Mouse (Mus musculus) layer of hippocampus, adult 11-12 months (tissue): ENCODE measurements around the gene Mapre1.
"Not testable (repeated sequence)": the region's sequence is repeated elsewhere in the genome, so short reads cannot be mapped to it uniquely, and the experiment has no call there.

ENCODE experiments used
- DNase-seq: peaks from one replicate; pipeline ENCODE4 v3.0.0; 2022; ENCODE audit warnings: low spot score

Gene Mapre1

DNA sequence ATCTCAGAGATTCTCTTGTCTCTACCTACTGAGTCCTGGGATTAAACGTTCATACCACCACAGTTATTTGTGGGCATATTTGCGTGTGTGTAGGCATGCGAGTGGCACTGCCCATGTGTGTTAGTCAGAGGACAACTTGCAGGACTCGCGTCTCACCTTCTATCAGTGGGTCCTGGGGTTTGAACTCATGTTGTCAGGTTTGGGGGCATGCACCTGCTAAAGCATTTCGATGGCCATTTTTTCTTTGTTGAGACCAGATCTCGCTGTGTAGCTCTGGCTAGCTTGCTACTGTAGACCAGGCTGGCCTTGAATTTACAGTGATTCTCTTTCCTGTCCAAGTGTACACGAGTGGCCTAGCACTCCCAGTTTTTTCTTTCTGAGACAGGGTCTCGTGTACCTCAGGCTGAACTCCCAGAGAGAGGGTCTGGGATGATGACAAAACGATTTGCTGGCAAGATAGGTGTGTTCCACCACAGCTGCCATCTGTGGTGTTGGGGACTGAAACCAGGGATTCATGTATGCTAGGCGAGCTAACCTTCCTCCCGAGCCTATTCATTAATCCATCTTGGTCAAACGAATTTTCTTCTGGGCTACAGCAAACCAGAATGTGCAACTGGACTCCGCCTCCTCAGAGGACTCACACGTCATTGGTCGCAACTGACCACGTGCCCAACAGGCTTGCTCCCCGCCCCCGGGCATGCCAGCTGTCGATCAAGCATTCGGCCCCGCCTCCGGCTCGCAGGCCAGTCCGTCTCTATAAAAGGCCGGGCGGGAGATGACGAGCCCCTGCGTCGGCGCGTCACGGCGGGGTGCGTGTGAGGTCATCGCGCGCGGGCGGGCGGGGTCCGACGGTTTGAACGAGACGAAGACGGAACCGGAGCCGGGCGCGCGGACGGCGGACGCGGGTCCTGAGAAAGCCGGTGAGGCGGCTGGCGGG is at the start of gene Mapre1:
Gene Mapre1 (plus strand): TSS at position 775 of the 937 bp plus-strand sequence.
- DNase-seq: peak; percentile 100

DNA sequence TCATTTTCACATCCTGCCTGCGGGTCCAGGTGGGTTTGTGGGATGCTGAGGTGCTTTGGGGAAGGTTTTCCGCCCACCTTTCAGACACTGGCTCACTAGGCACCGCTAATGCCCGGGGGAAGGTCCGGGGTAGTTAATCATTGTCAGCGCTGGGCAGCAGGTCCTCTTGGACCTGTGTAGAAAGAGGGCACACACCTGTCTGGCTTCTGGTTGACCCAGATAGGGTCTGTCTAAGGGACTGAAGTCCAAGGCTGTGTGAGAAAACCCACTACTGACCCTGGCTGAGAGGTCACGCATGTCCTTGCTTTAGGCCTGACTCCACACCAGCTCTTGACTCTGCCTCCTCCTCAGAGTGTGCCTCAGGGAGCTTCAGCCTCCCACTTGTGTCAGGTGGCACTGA is 47.7 kb upstream of the Mapre1 start:
- DNase-seq: not testable (repeated sequence)

DNA sequence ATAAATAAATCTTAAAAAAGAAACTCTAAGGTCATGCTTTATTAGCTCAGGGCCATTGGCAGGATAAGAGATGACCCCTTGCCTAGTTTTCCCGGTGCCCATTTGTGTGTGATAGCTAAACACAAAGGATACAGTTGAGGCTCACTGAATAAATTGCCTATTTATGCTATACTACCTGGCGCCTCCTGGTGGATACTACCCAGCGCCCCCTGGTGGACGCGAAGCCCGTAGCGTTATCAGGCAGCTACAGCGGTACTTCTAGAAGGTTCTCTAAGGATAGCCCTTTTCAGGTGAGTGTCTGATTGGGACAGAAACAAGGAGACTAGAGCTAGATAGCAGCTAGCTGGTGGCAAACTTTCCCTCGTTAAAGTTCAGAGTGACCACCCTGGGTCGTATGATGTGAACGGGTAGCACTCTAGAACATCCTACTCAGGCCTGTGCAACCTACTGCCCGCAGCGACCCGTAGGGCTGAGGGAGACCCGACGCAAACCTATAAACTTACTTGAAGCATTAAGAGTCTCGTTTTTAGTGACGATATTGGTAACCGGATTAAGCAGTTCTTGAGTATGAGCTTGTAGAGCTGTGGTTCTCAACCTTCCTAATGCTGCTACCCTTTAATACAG is 46.5 kb upstream of the Mapre1 start:
- DNase-seq: peak; percentile 37

DNA sequence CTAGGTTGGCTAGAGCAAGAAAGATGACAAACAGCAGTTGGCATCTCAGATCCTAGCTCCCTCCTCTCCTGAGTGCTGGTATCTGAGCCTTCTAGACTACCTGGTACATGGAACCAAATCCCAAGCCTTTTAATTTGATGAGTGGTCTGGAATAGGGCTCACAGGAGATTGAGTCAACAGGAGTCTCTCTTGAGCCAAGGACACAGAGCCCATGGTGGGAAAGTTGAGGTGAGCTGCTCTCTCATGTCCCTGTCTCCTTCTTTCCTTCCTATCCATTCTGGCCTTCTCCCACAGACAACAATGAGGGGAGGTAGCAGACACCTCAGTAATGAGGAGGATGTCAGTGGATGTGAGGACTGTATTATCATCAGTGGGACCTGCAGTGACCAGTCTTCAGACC is 44.7 kb upstream of the Mapre1 start, which contains the start of gene Dnmt3c:
Gene Dnmt3c (plus strand): TSS at position 301 of the 400 bp plus-strand sequence.
- no peak for DNase-seq

DNA sequence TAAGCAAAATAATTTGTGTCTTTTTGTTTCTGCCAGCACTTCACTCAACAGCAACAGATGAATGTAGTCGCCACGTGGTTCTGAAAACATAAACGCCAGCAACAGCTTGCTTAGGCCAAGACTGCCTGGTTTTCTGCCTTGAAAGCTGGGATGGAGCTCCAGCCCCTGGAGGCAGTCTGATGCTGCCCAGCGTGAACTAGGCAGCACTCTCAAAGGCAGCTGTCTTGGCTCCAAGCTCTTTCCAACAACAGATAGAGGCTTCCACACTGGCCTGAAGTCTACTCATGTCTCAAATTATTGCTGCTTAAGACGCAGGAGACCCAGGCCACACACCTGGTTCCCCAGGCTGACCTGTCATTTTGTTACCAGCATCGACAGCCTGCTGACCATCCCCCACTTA is 37.7 kb upstream of the Mapre1 start:
- DNase-seq: no peak

DNA sequence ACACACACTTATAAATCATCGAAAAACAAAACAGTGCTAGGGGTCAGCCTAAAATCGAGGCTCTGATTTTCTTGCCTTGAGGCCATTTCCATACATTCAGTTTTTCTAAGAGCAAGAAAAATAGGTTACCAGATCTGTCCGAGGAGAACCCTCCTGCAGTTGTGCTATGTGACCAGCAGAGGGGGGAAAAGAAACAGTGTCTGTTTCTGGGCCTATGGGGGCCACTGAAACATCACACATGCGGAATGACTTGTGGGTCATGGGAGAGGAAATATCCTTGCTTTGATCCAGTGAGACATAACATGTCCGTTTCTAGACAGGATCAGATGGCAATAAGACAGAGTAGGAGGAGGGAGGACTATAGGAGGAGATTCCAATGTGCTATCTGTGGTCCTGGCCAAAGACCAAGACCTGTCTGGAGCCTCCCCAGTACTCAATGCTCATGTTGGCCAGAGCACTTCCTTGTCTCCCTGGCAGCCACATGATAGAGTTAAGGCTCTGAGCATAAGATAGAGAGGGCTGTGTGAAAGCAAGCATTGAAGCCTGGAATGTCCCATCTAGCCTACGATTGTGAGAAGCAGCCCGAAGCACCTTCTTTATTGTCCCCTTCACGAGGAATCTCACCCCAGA is 30.3 kb upstream of the Mapre1 start:
- no peak for DNase-seq

DNA sequence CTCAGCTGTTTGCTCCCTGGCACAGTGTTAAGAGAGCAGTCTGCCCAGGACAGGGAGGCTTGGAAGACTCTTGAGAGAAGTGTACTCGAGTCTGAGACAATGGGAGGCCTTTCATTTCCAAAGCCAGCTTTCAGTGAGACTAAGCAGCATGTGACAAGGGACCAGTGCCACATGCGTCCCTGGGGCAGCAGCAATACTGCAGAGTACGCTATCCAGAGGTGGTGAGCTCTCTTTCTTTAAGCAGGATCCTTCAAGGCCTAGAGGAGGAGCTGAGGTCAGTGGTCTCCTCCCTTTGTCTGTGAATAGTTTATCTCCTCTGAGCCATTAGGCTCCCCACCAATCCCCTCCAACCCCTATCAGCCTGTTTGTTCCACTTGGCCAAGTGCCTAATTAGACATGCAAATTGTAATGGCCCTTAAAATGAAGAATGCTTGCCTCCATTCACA is 28.4 kb upstream of the Mapre1 start:
- DNase-seq: peak; percentile 24

DNA sequence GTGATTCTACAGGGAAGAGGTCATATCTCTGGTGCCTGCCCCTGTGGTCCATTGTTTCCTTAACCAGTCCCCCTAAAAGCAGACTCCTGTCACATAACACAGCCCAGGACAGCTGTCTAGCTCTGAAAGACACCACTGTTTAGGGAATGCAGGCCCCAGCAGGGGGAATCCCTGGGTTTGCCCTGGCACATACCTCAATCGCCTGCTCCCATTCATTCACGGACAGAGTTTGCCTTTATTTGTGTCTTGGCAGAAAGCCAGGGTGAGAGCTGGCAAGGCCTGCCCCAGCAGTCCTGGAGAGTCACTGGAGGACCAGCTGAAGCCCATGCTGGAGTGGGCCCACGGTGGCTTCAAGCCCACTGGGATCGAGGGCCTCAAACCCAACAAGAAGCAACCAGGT is 27.8 kb upstream of the Mapre1 start:
- peak; percentile 77 for DNase-seq

DNA sequence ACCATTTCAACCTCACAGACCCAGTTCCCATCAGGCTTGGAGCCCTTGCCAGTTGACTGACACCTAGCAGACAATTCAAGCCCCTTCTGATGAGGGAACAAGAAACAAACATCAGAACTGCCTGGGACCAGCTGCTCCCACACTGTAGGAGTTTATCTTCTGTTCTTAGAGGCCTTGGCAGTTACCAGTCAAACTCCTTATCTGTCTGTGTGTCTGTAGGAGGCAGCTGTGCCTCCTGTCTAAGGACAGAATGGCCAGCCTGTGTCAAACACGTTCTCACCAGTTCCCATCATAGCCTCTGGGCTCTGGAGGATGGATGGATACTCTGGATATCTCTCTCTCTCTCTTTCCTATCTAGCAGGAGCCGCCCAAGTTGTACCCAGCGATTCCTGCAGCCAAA is 23.2 kb upstream of the Mapre1 start:
- not testable (repeated sequence) for DNase-seq

DNA sequence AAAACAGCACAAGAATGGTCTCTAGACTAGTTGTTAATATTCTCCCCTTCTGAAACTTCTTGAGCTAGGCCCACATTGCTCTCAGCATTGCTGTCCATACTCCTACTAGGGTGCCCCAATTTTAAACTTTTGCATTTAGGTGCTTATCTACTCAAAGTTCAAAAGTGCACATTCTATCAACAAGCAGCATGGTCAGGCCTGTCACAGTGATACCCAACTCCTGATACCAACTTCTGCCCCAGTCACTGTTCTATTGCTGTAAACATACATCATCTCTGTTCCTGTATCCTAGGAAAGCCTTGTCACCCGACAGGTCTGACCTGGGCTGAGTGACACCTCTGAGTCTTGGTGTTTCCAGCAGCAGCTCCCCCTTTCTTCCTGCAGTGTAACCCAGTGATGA is 18.0 kb upstream of the Mapre1 start:
- no peak for DNase-seq

DNA sequence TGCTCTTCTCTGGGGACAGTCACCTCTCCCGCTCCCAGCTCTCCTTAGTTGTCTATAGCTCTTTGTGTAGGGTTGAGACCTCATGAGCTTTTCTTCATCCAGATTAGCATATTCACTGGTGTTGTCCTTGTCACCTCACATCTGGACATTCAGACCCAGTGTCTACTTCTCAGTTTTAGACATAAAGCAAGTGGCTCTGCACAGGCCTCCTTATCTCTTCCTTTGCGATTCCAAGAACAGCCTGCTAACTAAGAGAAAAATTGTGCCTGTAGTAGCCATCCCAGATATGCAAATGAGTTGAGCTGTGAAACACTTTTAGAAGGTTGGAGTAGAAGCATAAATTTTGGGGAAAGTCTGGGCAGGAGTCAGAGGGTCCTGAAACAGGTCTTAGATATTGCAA is 16.6 kb upstream of the Mapre1 start:
- no peak for DNase-seq

DNA sequence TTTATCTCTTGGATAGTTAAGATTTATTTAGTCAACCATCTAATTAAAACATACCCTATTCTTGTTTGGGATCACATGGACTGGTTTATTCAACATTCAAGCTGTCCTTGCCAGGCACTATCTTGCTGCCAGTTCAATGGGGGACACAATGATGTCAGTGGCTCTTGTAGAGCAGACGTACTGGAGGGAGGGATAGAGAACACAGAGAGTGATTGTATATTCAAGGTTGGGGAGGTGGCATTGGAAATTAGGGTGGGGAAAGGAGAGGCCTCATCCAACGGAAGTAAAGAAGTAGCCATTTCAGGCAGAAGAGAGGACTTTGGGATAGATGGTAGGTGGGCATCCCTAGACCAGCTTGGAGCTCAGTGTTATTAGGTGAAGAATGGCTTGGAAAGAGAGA is 16.2 kb upstream of the Mapre1 start:
- DNase-seq: no peak

DNA sequence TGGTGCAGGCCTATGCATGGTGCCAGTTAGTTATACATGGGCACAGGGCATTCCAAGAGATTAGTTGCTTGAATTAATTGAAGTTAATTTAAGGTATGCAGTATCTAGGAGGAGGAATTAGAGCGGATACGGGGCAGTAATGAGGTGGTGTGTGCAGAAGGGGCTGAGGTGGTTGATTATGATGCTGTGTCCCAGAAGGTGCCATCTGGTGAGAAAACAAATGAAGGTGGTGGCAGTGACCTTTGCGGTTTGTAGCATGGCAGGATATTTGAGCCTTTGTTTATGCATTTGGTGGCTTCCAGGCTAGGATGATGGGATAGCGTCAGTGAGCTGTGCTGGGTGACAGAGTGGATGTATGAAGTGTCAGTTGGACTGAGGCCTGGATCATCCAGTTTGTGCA is 15.8 kb upstream of the Mapre1 start:
- DNase-seq: no peak

DNA sequence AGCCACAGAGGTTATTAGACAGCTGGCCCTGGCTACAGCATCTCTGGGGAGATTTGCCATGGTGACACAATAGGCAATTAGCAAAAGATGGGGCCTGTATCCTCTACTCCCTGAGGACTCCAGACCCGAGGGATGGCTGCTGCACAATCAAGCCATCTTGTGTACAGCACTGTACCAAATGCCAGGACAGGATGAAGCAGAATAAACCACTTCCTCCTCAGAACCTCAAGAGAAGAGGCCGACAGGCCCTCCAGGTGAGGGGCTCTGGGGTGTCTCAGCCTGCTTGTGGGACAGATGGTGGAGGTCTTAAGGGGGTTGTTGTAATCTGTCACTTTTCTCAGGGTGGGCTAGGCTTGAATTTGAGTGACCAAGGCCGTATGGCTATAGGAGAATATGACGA is 7.0 kb upstream of the Mapre1 start:
- no peak for DNase-seq

DNA sequence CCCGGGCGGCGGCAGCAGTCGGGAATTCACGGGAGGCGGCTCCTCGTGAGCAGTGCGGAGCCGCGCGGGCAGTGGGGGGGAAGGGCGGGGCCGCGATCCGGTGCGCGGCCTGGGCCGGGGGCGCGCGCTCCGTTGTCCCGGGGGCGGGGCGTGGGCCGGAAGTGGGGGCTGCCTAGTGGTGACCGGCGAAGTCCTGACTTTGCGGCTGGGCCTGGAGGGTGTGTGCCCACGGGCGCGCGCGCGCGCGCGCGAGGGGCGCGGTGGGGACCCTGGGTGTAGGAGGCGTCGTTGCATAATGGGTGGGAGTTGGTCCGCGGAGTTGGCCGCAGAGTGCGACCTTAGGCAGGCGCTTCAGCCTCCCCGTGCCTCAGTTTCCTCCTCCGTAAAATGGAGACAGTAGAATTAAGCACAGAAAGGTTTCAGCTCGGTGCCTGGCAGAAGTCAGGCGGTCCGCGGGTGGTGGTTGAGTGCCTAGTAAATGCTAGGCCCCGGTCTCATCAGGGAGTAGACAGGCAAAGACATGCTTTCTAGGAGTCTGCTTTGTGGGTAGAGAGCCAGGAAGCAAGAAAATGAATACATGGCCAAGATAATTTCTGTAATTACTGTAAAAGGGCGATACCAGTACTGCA is 477 bp downstream of the Mapre1 start:
- DNase-seq: peak; percentile 33

DNA sequence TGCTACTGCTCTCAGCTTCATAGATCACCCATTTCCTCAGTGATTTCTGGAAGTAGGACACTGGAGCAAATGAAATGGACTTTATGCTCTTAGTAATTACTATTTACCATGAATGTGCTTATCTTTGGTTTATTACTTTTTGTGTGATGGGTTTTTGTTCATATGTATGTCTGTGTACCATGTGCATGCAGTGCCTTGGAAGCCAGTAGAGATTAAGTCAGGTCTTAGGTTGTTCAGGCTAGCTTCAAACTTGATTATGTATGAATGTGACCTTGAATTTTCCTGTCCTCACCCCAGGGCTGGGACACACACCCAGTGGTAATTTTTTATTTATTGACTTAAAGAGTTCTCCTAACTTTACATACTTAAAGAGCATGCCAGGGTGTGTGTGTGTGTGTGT is 6.9 kb downstream of the Mapre1 start:
- no peak for DNase-seq

DNA sequence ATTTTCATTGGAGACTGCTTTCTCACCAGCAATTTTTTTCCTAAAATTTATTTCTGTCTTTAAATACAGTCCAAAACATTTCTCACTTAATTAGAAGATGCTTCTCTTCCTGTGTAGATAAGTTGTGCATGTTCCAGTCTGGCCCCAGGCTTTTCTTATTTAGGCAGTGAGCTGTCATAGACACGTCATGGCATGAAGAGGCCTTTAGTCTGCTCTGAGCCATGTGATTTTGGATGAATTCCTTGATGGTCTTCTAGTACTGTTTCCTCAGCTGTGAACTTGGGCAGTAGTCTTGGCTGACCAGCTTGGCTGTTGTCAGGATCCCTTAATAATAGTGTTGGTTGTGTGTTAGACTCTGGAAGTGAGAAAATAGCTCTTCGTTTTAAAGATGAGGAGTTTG is 9.3 kb downstream of the Mapre1 start:
- no peak for DNase-seq

DNA sequence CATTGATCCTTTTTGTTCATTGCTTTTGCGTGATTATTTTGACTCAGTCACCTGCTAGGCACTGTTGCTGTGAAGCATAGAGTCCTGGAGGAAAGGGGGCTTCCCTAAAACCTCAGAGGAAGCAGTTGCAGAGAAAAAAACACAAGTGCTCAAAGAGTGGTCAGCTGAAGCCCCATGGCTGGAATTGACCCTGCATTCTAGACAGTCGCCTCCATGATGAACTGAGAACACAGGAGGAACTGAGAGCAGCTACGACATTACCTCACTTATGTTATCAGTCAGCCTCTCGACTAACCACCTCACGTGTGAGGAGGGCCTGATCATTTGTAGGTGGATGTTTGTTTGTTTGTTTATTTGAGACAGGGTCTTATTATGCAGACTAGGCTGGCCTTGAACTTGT is 21.0 kb downstream of the Mapre1 start:
- no peak for DNase-seq

DNA sequence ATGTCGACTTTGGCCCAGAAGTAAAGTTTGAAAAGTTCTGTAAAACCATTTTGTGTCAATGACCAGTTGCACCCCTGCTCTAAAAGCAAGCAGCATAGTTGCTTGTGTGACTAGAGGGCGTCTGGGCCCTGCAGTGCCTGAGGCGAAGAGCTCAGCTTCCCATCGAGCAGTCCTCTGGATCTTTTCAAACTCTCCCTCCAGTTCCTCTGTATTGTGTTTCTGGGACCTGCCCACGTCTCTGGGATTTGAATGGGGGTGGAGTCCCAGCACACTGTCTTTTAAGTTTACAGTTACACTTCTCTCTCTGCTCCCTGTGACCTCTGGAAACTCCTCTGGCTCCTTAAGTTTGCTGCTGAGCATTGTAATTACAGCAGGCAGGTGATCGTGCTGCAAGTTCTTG is 26.4 kb downstream of the Mapre1 start:
- DNase-seq: no peak

DNA sequence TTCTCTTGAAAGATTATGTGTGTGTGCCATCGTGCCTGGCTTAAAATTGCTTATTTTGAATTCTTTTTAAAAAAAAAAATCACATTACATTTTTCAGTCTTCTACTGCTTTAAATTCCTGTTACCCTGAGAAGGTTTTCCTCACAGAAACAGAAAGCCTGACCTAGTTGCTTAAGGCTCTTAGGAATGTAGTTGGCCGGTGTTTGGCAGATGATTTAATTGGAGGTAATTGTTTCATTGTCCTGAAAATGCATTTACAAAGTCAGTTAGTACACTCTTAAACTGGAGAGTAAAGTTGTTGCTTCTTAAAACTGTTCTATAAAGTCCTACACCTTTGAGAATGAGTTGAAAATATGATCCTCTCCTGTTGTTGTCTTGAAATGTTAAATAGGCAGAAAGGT is 27.8 kb downstream of the Mapre1 start:
- DNase-seq: no peak

DNA sequence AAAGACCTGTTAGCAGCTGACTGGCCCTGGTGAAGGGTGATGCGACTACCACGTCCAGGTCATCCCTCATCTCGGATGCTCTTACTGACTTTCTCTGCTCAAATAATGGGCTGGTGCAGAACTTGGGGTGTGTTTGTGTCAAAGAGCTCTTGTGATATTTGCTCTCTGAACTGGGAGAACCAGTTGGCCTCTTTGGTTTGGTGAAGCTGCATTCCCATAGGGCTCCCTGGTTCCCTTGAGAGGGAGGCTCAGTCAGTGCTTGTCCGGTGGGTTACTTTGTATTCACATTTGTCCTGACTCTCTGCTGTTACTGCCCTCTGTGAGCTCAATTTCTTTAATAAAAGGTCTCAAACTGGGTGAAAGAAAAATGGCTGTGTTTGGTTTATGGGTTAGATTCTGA is 31.9 kb downstream of the Mapre1 start:
- DNase-seq: no peak

DNA sequence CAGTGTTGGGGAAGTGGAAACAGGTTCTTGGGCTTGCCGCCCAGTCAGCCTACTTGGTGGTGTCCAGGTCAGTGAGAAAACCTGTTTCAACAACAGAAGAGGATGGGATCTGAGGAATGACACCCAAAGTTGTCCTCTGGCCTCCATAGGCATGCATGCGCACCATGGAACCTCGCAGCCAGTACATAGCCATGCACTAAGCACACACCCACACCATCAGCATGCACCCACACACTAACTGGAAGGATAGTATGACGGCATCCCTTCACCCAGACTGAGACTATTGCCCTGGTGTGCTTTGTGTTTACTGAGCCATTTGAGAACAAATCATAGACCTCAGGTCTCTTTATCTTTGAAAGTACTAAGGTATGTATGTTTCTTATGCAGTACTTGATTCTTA is 34.4 kb downstream of the Mapre1 start:
- DNase-seq: no peak
